Mouse (Mus musculus): ENCODE data around the gene 1700092M07Rik. TPM values are rescaled to one million over a fixed set of nuclear protein-coding genes. Genes with fewer than 3 reads are reported as not detected.

The 1700092M07Rik gene
- polyA plus RNA-seq, 1 experiment from 2014 or later, result 2.1 TPM

DNA sequence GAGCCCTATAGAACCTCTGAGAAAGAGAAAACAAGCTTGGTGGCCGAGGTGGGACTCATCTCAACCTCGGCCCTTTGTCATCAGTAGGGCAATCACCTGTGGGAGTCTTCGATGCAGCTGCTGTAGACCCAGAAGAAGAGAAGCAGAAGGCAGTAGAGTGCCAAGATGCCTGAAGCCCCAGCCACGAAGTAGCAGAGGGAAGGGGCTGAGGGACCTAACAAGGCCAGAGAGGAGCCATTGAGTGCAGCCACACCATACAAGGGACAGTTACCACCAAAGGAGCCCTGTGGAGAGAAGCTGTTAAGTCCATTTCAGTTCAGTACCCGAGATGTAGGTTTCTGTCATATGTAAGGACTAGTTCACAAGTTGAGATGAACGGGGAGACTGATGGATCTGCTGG, 32.9 kb downstream of the 1700092M07Rik start:
- Histone ChIP-seq H3K4me3 (replicated peaks; ENCODE audit: low read length) (peak overlapping the region; percentile 94), H3K9ac (ENCODE audit: low read length) (peak overlapping the region; percentile 100), H3K4me2 (ENCODE audit: low read depth, low read length) (peak overlapping the region; percentile 91), H3K36me3 (ENCODE audit: control insufficient read depth, insufficient read depth, low read length) (peaks cover 26% of the 10 kb centered on the region), H3K4me1 (ENCODE audit: control insufficient read depth, insufficient read depth, low read length) (peaks cover 26% of the 10 kb centered on the region), H3K27ac (ENCODE audit: low read length) (peak overlapping the region; percentile 99), H3K9me3 (replicated peaks; ENCODE audit: control insufficient read depth, low read length) (no peaks in the 10 kb centered on the region), H3K27me3 (ENCODE audit: control insufficient read depth, insufficient read depth, low read length) (no peaks in the 10 kb centered on the region)
- WGBS, result 39% methylated on average over 6 of the region's 6 CpGs
- ATAC-seq (ENCODE audit: insufficient read depth, low FRiP score), result no peak

DNA sequence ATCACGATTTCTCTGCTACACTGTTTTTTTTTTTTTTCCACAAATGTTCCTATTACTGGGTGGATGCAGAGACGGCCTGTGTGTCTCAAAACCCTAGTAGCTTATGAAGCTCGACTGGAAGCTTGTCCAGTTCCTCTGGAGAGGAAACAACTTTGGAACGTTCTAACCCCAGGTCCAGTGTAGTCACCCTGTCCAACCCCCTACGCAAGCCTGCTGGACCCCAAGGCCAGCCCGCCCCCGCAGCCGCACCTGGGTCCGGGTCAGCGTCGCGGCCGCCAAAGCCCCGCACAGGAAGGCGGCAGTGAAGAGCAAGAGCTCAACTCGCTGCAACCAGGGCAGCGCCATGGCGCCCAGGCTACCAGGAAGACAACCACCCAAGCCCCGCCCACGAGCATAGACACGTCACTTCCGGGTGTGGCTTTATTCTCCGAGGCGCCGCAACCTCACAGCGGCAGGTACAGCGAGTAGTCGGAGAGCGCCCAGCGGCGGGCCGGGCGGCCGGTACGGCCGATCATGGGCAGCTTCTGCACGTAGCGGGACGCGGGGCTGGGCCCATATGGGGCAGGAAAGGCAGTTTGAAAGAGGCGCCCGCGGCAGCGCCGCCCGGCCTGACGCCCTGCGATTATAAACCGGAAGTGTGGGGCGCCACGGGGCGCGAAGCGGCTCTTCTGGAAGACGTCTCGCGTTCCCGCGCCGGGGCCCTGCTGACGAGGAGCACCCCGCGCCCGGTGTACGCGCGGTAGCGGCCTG, 33.7 kb downstream of the 1700092M07Rik start, which contains the start of gene Tmem179b:
TSS of gene Tmem179b (minus strand) at position 382 of the 750 bp plus-strand sequence.
- peak; percentile 94 for ATAC-seq (ENCODE audit: insufficient read depth, low FRiP score)
- Histone ChIP-seq H3K9me3 (replicated peaks; ENCODE audit: control insufficient read depth, low read length) (no peaks in the 10 kb centered on the region), H3K4me3 (replicated peaks; ENCODE audit: low read length) (peak within 1 kb of the TSS; percentile 94), H3K4me2 (ENCODE audit: low read depth, low read length) (peak within 1 kb of the TSS; percentile 91), H3K9ac (ENCODE audit: low read length) (peak within 1 kb of the TSS; percentile 100), H3K36me3 (ENCODE audit: control insufficient read depth, insufficient read depth, low read length) (peaks cover 19% of the 10 kb centered on the region), H3K4me1 (ENCODE audit: control insufficient read depth, insufficient read depth, low read length) (peaks cover 26% of the 10 kb centered on the region), H3K27ac (ENCODE audit: low read length) (peak within 1 kb of the TSS; percentile 99), H3K27me3 (ENCODE audit: control insufficient read depth, insufficient read depth, low read length) (no peaks in the 10 kb centered on the region)
- WGBS, result 0% methylated on average over 63 of the region's 68 CpGs

DNA sequence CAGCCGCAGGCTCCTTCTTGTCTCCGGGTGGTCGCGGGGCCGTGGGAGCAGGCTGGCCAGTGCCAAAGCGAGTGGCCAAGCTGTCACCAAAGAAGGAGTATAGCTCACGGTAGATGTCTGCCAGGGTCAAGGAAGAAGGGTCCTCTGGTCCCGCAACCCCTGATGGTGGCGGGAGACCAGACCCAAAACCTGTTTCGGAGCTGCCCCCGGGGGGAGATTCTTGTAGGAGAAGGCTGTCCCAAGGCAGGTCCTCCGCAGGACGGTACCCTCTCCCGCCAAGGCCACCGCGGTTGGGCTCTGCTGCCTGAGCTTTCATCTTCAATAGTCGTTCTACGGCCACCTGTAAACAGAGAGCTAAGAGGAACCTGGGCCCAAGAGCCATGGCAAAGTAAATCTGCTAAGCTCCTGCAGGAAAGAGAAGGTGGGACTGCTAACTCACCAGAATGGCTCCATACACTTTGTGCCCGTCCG, 34.5 kb downstream of the 1700092M07Rik start:
- Histone ChIP-seq H3K36me3 (ENCODE audit: control insufficient read depth, insufficient read depth, low read length) (peaks cover 17% of the 10 kb centered on the region; the same call in 1 of the 2 replicates), H3K9me3 (replicated peaks; ENCODE audit: control insufficient read depth, low read length) (no peaks in the 10 kb centered on the region), H3K4me3 (replicated peaks; ENCODE audit: low read length) (peak overlapping the region; percentile 94), H3K4me2 (ENCODE audit: low read depth, low read length) (peak overlapping the region; percentile 91), H3K27ac (ENCODE audit: low read length) (peak overlapping the region; percentile 99), H3K4me1 (ENCODE audit: control insufficient read depth, insufficient read depth, low read length) (peaks cover 26% of the 10 kb centered on the region), H3K9ac (ENCODE audit: low read length) (peak overlapping the region; percentile 100), H3K27me3 (ENCODE audit: control insufficient read depth, insufficient read depth, low read length) (no peaks in the 10 kb centered on the region)
- ATAC-seq (ENCODE audit: insufficient read depth, low FRiP score), result no peak
- WGBS, result 3% methylated on average over 20 of the region's 20 CpGs

DNA sequence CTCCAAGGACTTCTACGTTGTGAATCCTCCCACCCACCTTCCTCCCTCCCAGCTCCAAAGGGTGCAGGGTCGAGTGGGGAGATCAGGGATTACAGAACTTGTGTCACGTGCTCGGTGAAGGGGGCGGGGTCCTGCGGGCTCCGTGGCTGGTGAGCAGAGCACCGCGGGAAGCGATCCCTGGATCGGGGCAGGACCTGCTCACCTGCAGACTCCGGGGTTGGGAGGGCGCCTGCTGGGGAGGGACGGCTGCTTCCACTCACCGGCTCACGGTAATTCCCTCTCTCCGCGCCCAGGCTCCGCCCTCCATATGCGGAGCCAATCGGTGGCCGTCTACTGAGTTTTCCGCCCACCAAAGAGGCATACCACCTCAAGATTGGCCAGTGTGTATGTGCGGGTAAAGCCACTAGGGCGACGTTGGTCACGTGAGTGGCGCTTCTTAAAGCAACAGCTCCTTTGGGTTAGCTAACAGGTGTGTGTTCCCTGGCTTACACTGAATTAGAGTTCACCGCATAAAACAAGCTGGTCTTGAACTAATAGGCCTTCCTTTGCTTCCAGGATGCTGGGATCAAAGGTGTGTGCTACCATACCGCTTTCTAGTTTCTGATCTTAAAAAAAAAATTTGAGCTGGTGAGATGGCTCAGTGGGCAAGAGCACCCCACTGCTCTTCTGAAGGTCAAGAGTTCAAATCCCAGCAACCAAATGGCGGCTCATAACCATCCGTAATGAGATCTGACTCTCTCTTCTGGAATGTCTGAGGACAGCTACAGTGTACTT, 45.7 kb downstream of the 1700092M07Rik start, which contains the start of gene Taf6l:
TSS of gene Taf6l (minus strand) at position 410 of the 774 bp plus-strand sequence.
- H3K4me2 ChIP-seq (ENCODE audit: low read depth, low read length), result peak within 1 kb of the TSS; percentile 66
- H3K27me3 ChIP-seq (ENCODE audit: control insufficient read depth, insufficient read depth, low read length), result no peaks in the 10 kb centered on the region
- no peaks in the 10 kb centered on the region for H3K9me3 ChIP-seq (replicated peaks; ENCODE audit: control insufficient read depth, low read length)
- peak within 1 kb of the TSS; percentile 80 for H3K9ac ChIP-seq (ENCODE audit: low read length)
- peak; percentile 99 for ATAC-seq (ENCODE audit: insufficient read depth, low FRiP score)
- under 1% methylated on average over 32 of the region's 32 CpGs for WGBS
- peak within 1 kb of the TSS; percentile 61 for H3K4me3 ChIP-seq (replicated peaks; ENCODE audit: low read length)
- H3K27ac ChIP-seq (ENCODE audit: low read length), result peak within 1 kb of the TSS; percentile 77
- H3K36me3 ChIP-seq (ENCODE audit: control insufficient read depth, insufficient read depth, low read length), result peaks cover 4% of the 10 kb centered on the region; the same call in 1 of the 2 replicates
- peaks cover 7% of the 10 kb centered on the region; the same call in 1 of the 2 replicates for H3K4me1 ChIP-seq (ENCODE audit: control insufficient read depth, insufficient read depth, low read length)

DNA sequence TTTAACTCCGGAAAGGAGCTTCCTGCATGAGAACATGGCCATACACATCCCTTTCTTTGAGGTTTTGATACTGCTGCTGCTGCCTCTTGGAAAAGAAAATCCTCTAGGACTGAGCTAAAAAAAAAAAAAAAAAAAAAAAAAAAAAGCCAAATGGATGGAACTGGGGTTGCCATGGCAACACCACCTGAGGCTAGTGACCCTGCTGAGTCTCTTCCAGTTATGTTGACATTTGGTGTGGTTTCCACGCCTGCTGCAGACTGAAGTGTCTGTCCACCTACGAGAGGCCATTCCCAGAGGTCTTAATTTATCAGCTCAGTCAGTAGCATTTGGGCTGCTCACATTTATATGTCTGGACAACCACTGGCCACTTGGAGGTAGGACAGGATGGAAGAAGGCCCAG, 48.0 kb downstream of the 1700092M07Rik start:
- 24% methylated on average over 3 of the region's 3 CpGs for WGBS
- no peak for ATAC-seq (ENCODE audit: insufficient read depth, low FRiP score)
- no peak overlapping the region for H3K9ac ChIP-seq (ENCODE audit: low read length)
- H3K4me2 ChIP-seq (ENCODE audit: low read depth, low read length), result no peak overlapping the region
- peaks cover 14% of the 10 kb centered on the region for H3K36me3 ChIP-seq (ENCODE audit: control insufficient read depth, insufficient read depth, low read length)
- peaks cover 7% of the 10 kb centered on the region; the same call in 1 of the 2 replicates for H3K4me1 ChIP-seq (ENCODE audit: control insufficient read depth, insufficient read depth, low read length)
- no peak overlapping the region for H3K4me3 ChIP-seq (replicated peaks; ENCODE audit: low read length)
- H3K27ac ChIP-seq (ENCODE audit: low read length), result no peak overlapping the region
- no peaks in the 10 kb centered on the region for H3K27me3 ChIP-seq (ENCODE audit: control insufficient read depth, insufficient read depth, low read length)
- H3K9me3 ChIP-seq (replicated peaks; ENCODE audit: control insufficient read depth, low read length), result no peaks in the 10 kb centered on the region

DNA sequence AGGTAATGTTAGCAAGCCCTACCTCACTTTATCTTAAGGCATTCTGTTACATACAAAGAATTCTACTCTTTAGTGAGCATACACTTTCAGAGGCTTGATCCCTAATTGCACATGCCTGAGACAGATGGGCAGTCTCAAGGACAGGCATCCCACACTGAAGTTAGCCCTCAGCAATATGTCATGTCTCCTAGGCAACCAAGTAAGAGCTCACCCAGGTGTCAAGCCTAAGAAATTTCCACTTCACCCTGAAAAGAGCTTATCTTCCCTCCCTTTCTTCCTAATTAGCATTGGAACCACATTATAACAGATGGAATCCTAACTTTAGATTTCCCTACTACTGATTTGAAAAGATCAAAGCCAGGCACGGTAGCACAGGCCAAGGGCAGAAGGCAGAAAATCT, 48.7 kb downstream of the 1700092M07Rik start:
- Histone ChIP-seq H3K4me2 (ENCODE audit: low read depth, low read length) (no peak overlapping the region), H3K9me3 (replicated peaks; ENCODE audit: control insufficient read depth, low read length) (no peaks in the 10 kb centered on the region), H3K9ac (ENCODE audit: low read length) (no peak overlapping the region), H3K4me3 (replicated peaks; ENCODE audit: low read length) (no peak overlapping the region), H3K27me3 (ENCODE audit: control insufficient read depth, insufficient read depth, low read length) (no peaks in the 10 kb centered on the region), H3K36me3 (ENCODE audit: control insufficient read depth, insufficient read depth, low read length) (peaks cover 19% of the 10 kb centered on the region), H3K4me1 (ENCODE audit: control insufficient read depth, insufficient read depth, low read length) (peaks cover 7% of the 10 kb centered on the region; the same call in 1 of the 2 replicates), H3K27ac (ENCODE audit: low read length) (no peak overlapping the region)
- ATAC-seq (ENCODE audit: insufficient read depth, low FRiP score), result no peak
- 61% methylated on average over 1 of the region's 1 CpGs for WGBS

DNA sequence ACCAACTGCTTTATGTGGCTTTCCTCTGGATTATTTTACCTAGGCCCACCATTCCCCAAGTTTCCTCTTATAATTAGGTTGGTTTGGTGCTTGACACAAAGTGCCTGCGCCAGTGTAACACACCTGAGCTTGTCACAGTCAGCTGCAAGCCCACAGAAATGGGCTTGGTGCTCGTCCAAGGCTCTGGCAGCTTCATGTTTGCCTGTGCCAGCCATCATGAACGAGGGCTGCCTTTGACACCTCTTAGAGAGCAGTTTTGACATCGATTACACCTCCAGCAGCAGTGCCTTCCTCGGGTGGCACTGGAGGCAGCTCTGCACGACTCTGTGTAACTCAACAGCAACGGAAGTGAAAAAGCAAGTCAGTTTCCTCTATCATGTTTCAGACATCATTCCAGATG, 49.7 kb downstream of the 1700092M07Rik start:
- no peak for ATAC-seq (ENCODE audit: insufficient read depth, low FRiP score)
- H3K4me2 ChIP-seq (ENCODE audit: low read depth, low read length), result no peak overlapping the region

More for the DNA sequence above, 49.7 kb downstream of the 1700092M07Rik start:
- WGBS, result 77% methylated on average over 7 of the region's 7 CpGs
- peaks cover 28% of the 10 kb centered on the region for H3K36me3 ChIP-seq (ENCODE audit: control insufficient read depth, insufficient read depth, low read length)
- no peak overlapping the region for H3K9ac ChIP-seq (ENCODE audit: low read length)
- H3K27ac ChIP-seq (ENCODE audit: low read length), result no peak overlapping the region
- no peaks in the 10 kb centered on the region for H3K27me3 ChIP-seq (ENCODE audit: control insufficient read depth, insufficient read depth, low read length)
- H3K4me3 ChIP-seq (replicated peaks; ENCODE audit: low read length), result no peak overlapping the region
- peaks cover 6% of the 10 kb centered on the region; the same call in 1 of the 2 replicates for H3K4me1 ChIP-seq (ENCODE audit: control insufficient read depth, insufficient read depth, low read length)
- no peaks in the 10 kb centered on the region for H3K9me3 ChIP-seq (replicated peaks; ENCODE audit: control insufficient read depth, low read length)

Measured in stomach, embryonic 16.5 days (tissue).